Mouse (Mus musculus): ENCODE results near the gene Prpf19. TPM values are rescaled to one million over a fixed set of nuclear protein-coding genes. Genes with fewer than 3 reads are reported as not detected.

The Prpf19 gene
- polyA plus RNA-seq, 1 experiment from 2014 or later, result 35.8 TPM

GRCm38 (mm10) chr19:10949558-10949957 is 54.5 kb downstream of the Prpf19 start:
- no peaks in the 10 kb centered on the region for H3K9me3 ChIP-seq (replicated peaks)
- no peaks in the 10 kb centered on the region for H3K27me3 ChIP-seq (ENCODE audit: low read depth, poor library complexity, severe bottlenecking)

DNA sequence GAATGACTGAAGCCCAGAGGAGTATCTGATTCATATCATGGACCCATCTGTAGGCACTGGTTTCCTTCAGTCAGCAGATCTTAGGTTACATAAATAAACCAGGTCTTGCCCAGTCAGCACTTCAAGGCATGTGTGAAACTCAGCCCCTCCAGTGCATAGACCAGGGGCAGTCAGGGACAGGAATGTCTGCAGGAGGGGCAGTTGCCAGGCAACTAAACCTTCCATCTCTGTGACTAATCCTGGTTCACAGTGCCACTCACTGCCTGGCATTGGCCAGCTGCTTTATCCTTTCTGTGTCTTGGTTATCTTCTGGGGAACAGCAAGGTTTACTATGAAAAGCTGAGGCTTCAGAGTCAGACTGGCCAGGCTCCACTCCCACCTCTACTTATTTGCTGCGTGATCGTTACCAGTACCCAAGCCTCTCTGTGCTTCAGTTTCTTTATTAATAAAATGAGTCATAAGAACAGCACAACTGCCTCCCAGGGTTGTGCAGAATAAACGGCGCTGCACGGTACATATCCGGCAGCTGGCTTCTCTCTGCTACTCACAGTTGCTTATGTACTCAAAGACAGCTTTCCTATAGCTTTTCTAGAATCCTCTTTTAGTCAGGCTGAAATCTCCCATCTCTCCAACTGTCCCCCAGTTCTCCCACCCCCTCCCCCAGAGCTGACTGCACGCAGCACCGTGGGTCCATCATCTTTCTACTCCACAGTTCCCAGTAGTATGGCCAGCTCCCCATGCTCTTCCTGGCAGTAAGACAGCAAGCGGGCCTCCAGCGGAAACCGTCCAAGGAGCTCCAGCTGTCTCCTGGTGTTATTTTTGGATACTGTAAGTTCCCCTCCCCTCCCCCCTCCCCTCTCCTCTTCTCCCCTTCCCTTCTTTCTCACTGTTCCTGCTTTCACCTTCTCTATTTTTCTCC is 57.2 kb downstream of the Prpf19 start:
- Histone ChIP-seq H3K9me3 (replicated peaks) (no peaks in the 10 kb centered on the region), H3K36me3 (no peaks in the 10 kb centered on the region), H3K27ac (replicated peaks) (0 out of 2 replicates have a peak overlapping the region, but pooled peaks have one; percentile 0), H3K4me3 (no peak overlapping the region), H3K27me3 (ENCODE audit: low read depth, poor library complexity, severe bottlenecking) (no peaks in the 10 kb centered on the region), H3K4me1 (peaks cover 41% of the 10 kb centered on the region)
- WGBS, result 73% methylated on average over 11 of the region's 11 CpGs
- peak; percentile 40 for DNase-seq (ENCODE audit: low spot score)

More at GRCm38 (mm10) chr19:10949558-10949957, 54.5 kb downstream of the Prpf19 start:
- peaks cover 52% of the 10 kb centered on the region for H3K4me1 ChIP-seq
- peaks cover 26% of the 10 kb centered on the region for H3K36me3 ChIP-seq
- DNase-seq (ENCODE audit: low spot score), result no peak
- H3K4me3 ChIP-seq, result peak overlapping the region; percentile 82
- peak overlapping the region; percentile 80 for H3K27ac ChIP-seq (replicated peaks)
- WGBS, result 32% methylated on average over 9 of the region's 9 CpGs

Other genes with a start within 250 kb of the Prpf19 start
- not detected in 2 replicates for gene Pga5, start 217.2 kb upstream of the Prpf19 start, polyA plus RNA-seq (2016; fragmentation: Nextera tagmentation; extraction: Ambion mirVana)
- gene Vps37c, start 206.5 kb upstream of the Prpf19 start, polyA plus RNA-seq (2016; fragmentation: Nextera tagmentation; extraction: Ambion mirVana), result 33.8 and 36.0 TPM in 2 replicates
- not detected in 2 replicates for gene Cd5, start 156.2 kb upstream of the Prpf19 start, polyA plus RNA-seq (2016; fragmentation: Nextera tagmentation; extraction: Ambion mirVana)
- not detected in 2 replicates for gene Cd6, start 65.2 kb upstream of the Prpf19 start, polyA plus RNA-seq (2016; fragmentation: Nextera tagmentation; extraction: Ambion mirVana)
- 0.20 TPM in 2 replicates for gene Slc15a3, start 55.5 kb upstream of the Prpf19 start, polyA plus RNA-seq (2016; fragmentation: Nextera tagmentation; extraction: Ambion mirVana)
- 111 and 122 TPM in 2 replicates for gene Tmem132a, start 25.3 kb upstream of the Prpf19 start, polyA plus RNA-seq (2016; fragmentation: Nextera tagmentation; extraction: Ambion mirVana)
- 50.1 and 53.0 TPM in 2 replicates for gene Tmem109, start 13.2 kb upstream of the Prpf19 start, polyA plus RNA-seq (2016; fragmentation: Nextera tagmentation; extraction: Ambion mirVana)
- gene Zp1, start 25.4 kb downstream of the Prpf19 start, polyA plus RNA-seq (2016; fragmentation: Nextera tagmentation; extraction: Ambion mirVana), result not detected in 2 replicates
- gene Ptgdr2, start 41.9 kb downstream of the Prpf19 start, polyA plus RNA-seq (2016; fragmentation: Nextera tagmentation; extraction: Ambion mirVana), result 0.04 and 0.09 TPM in 2 replicates
- 31.1 and 39.2 TPM in 2 replicates for gene Ccdc86, start 54.0 kb downstream of the Prpf19 start, polyA plus RNA-seq (2016; fragmentation: Nextera tagmentation; extraction: Ambion mirVana)
- not detected in 2 replicates for gene Ms4a10, start 79.4 kb downstream of the Prpf19 start, polyA plus RNA-seq (2016; fragmentation: Nextera tagmentation; extraction: Ambion mirVana)
- gene Ms4a15, start 98.0 kb downstream of the Prpf19 start, polyA plus RNA-seq (2016; fragmentation: Nextera tagmentation; extraction: Ambion mirVana), result not detected in 2 replicates
- not detected in 2 replicates for gene Ms4a18, start 122.8 kb downstream of the Prpf19 start, polyA plus RNA-seq (2016; fragmentation: Nextera tagmentation; extraction: Ambion mirVana)
- not detected in 2 replicates for gene Ms4a8a, start 185.9 kb downstream of the Prpf19 start, polyA plus RNA-seq (2016; fragmentation: Nextera tagmentation; extraction: Ambion mirVana)
- gene 1700017D01Rik, start 235.6 kb downstream of the Prpf19 start, polyA plus RNA-seq (2016; fragmentation: Nextera tagmentation; extraction: Ambion mirVana), result not detected in 2 replicates

Data from midbrain, embryonic 10.5 days (tissue).